Comparison of ENCODE assay signal across 14 mouse cellular contexts in the genomic region with DNA sequence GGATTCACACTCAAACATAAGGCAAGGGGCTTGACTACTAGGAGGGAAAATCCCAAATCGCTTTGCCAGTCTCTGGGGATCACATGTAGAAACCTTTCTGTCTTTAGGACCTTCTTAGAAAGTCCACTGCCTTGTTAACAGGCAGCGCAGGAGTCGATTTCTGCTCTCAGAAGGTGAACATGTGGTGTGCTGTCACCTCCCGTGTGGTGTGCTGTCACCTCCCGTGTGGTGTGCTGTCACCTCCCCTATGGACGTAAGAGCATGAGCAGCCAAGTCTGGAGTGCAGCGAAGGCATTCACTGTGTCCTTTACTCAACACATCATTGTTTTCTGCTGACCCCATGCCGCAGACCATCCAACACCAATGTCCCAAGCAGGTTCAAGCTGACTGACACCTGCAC. TPM values are rescaled to one million over a fixed set of nuclear protein-coding genes. Genes with fewer than 3 reads are reported as not detected.
"Had no signal": no experiment of that assay in that cellular context is flagged by ENCODE, and none has a peak within 500 bp of the region (broad histone marks: within the 10 kb centered on the region; RNA-seq: fewer than 3 reads in every experiment).

No protein-coding gene starts in this region.

RNA-seq across cellular contexts. Expression of a gene that starts 1.1 kb away (rescaled TPM):
- total RNA-seq: megakaryocyte progenitor cell, adult 5-6 weeks; midbrain, postnatal 0 days had no signal
- polyA plus RNA-seq: liver, embryonic 15.5 days; lung, embryonic 14.5 days; lung, embryonic 16.5 days; macrophage; midbrain, embryonic 11.5 days; midbrain, embryonic 13.5 days; midbrain, embryonic 15.5 days; midbrain, postnatal 0 days; neural tube, embryonic 15.5 days; small intestine, adult 2 months; stomach, embryonic 14.5 days; stomach, embryonic 16.5 days; urinary bladder, adult 2 months had no signal
